Mouse (Mus musculus): ENCODE measurements around the gene Mrpl53.

DNA sequence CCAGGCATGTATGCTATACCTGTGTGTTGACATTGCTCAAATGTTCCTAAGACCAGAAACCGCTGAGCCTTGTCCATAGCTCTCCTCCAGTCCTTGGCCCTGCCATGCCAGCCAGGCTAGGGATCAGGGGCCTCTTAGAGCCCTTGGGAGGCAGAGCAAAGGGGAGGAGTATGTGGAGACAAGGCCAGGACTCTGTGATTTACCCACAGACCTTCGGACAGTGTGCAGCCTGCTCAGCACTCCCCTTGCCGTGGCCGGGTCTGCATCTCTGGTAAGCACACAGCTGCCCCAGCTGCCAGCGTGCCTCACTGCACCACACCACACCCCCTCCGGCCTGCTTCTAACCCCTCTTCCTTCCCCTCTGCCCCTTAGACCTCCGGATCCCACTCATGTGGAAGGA, 38.4 kb downstream of the Mrpl53 start:
- TF ChIP-seq CTCF (IDR thresholded peaks at IDR 0.05; ENCODE audit: extremely low read depth, insufficient read length, insufficient replicate concordance, low read depth, low read length) (no peak), POLR2A (IDR thresholded peaks at IDR 0.05; ENCODE audit: low read depth, low read length) (no peak)
